Mouse (Mus musculus) bone marrow macrophage, adult 2 months (primary cell): Measurements from ENCODE around the gene Thap4.

Source experiments
- CTCF ChIP-seq: IDR thresholded peaks from 2 replicates; pipeline ENCODE4 v1.5.1; 2012; ENCODE audit warnings: low read depth, mild to moderate bottlenecking, low read length, moderate library complexity
- POLR2A ChIP-seq: IDR thresholded peaks from 2 replicates; pipeline ENCODE4 v1.6.1; 2012; ENCODE audit warnings: mild to moderate bottlenecking, low read depth, low read length, borderline replicate concordance

DNA sequence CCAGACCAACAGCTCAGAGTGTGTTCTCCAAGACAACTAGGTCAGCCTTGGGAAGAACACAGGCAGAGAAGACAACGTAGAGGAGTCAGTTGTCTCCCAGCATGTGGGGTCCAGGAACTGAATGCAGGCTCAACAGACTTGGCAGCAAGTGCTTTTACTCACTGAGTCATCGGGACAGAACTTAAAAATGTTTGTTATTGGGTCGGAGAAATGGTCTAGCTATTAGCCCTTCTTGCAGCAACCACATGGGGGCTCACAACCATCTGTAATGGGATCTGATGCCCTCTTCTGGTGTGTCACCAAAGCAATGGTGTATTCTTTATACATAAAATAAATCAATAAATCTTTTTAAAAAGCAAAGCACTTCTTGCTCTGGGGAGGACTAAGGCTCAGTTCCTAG lies 28.5 kb downstream of the Thap4 start:
- TF ChIP-seq POLR2A (no peak), CTCF (no peak)
